ENCODE assay signal across 7 mouse cellular contexts in genomic region chr1:192834361-192835210, GRCm38 (mm10). TPM values are rescaled to one million over a fixed set of nuclear protein-coding genes. Genes with fewer than 3 reads are reported as not detected.
DNase-seq lines count a peak whose midpoint lies in the region; ATAC-seq and TF ChIP-seq lines count a peak whose summit lies in the region.

No protein-coding gene starts in this region.

- intact Hi-C loops in left cerebral cortex, postnatal 14 days (cut with DNase I), result loop anchor here (2.0 kb wide), 1 partner anchor 20 kb away; the partner anchor contains the start of gene Sertad4

- peak overlapping the region; percentile 92 for H3K27ac ChIP-seq in forebrain, embryonic 14.5 days (ENCODE audit: low read depth, low read length)
- H3K27ac ChIP-seq in hindbrain, postnatal 0 days, result peak overlapping the region; percentile 81
- H3K27ac ChIP-seq in midbrain, embryonic 11.5 days (ENCODE audit: low read depth, low read length), result peak overlapping the region; percentile 82
- H3K27ac ChIP-seq in stomach, postnatal 0 days (replicated peaks), result peak overlapping the region; percentile 69

- H3K36me3 ChIP-seq in forebrain, embryonic 14.5 days (ENCODE audit: control insufficient read depth, insufficient read depth, low read length), result no peaks in the 10 kb centered on the region
- H3K36me3 ChIP-seq in hindbrain, postnatal 0 days (ENCODE audit: insufficient read depth, low read length), result no peaks in the 10 kb centered on the region
- no peaks in the 10 kb centered on the region for H3K36me3 ChIP-seq in midbrain, embryonic 11.5 days (ENCODE audit: control insufficient read depth, insufficient read depth, low read length)
- no peaks in the 10 kb centered on the region for H3K36me3 ChIP-seq in stomach, postnatal 0 days (ENCODE audit: control insufficient read depth, insufficient read depth, low read length)

- H3K4me3 ChIP-seq in forebrain, embryonic 14.5 days (ENCODE audit: low read depth, low read length), result peak overlapping the region; percentile 38
- H3K4me3 ChIP-seq in hindbrain, postnatal 0 days (ENCODE audit: low read length), result peak overlapping the region; percentile 38
- H3K4me3 ChIP-seq in midbrain, embryonic 11.5 days (ENCODE audit: low read depth, low read length), result peak overlapping the region; percentile 29
- H3K4me3 ChIP-seq in stomach, postnatal 0 days (ENCODE audit: low read depth, low read length), result peak overlapping the region; percentile 43

- TF ChIP-seq CTCF in hindbrain, postnatal 0 days (IDR thresholded peaks at IDR 0.05; ENCODE audit: low read depth), result peak; percentile 30
- TF ChIP-seq CTCF in stomach, postnatal 0 days (IDR thresholded peaks at IDR 0.05; ENCODE audit: low read depth), result peak; percentile 12; the same call in 1 of the 2 replicates

- H3K9me3 ChIP-seq in forebrain, embryonic 14.5 days (replicated peaks; ENCODE audit: control insufficient read depth, low read length), result no peaks in the 10 kb centered on the region
- no peaks in the 10 kb centered on the region for H3K9me3 ChIP-seq in hindbrain, postnatal 0 days (ENCODE audit: low read length)
- no peaks in the 10 kb centered on the region for H3K9me3 ChIP-seq in midbrain, embryonic 11.5 days (ENCODE audit: control insufficient read depth, low read length)
- no peaks in the 10 kb centered on the region for H3K9me3 ChIP-seq in stomach, postnatal 0 days (ENCODE audit: control insufficient read depth, low read length)

- ATAC-seq in cerebellum, adult (ENCODE audit: insufficient number of reproducible peaks, low FRiP score, low TSS enrichment), result peak; percentile 76
- peak; percentile 96 for ATAC-seq in forebrain, embryonic 14.5 days
- ATAC-seq in hindbrain, postnatal 0 days, result peak; percentile 88
- ATAC-seq in midbrain, embryonic 11.5 days (ENCODE audit: low FRiP score), result peak; percentile 95
- peak; percentile 67 for ATAC-seq in stomach, postnatal 0 days (ENCODE audit: low FRiP score, low TSS enrichment)

- TF ChIP-seq EP300 in stomach, postnatal 0 days (optimal IDR thresholded peaks at IDR 0.05), result no peak

- H3K9ac ChIP-seq in forebrain, embryonic 14.5 days (ENCODE audit: low read length), result peak overlapping the region; percentile 72
- H3K9ac ChIP-seq in hindbrain, postnatal 0 days (replicated peaks; ENCODE audit: low read length), result peak overlapping the region; percentile 52
- H3K9ac ChIP-seq in midbrain, embryonic 11.5 days (ENCODE audit: low read length), result peak overlapping the region; percentile 68
- H3K9ac ChIP-seq in stomach, postnatal 0 days (ENCODE audit: low read length), result peak overlapping the region; percentile 50

- H3K27me3 ChIP-seq in forebrain, embryonic 14.5 days (replicated peaks; ENCODE audit: control insufficient read depth, insufficient read depth, low read length), result no peaks in the 10 kb centered on the region
- H3K27me3 ChIP-seq in hindbrain, postnatal 0 days (ENCODE audit: insufficient read depth, low read length), result no peaks in the 10 kb centered on the region
- H3K27me3 ChIP-seq in midbrain, embryonic 11.5 days (ENCODE audit: control insufficient read depth, insufficient read depth, low read length), result peaks cover 21% of the 10 kb centered on the region
- no peaks in the 10 kb centered on the region for H3K27me3 ChIP-seq in stomach, postnatal 0 days (ENCODE audit: control insufficient read depth, insufficient read depth, low read length)

- H3K4me1 ChIP-seq in forebrain, embryonic 14.5 days (ENCODE audit: control insufficient read depth, insufficient read depth, low read length), result peaks cover 23% of the 10 kb centered on the region
- peaks cover 11% of the 10 kb centered on the region for H3K4me1 ChIP-seq in hindbrain, postnatal 0 days (ENCODE audit: insufficient read depth, low read length)
- H3K4me1 ChIP-seq in midbrain, embryonic 11.5 days (ENCODE audit: control insufficient read depth, insufficient read depth, low read length), result peaks cover 29% of the 10 kb centered on the region
- H3K4me1 ChIP-seq in stomach, postnatal 0 days (replicated peaks; ENCODE audit: control insufficient read depth, insufficient read depth), result no peaks in the 10 kb centered on the region

- peak overlapping the region; percentile 54 for H3K4me2 ChIP-seq in forebrain, embryonic 14.5 days (ENCODE audit: low read length)
- H3K4me2 ChIP-seq in hindbrain, postnatal 0 days (ENCODE audit: low read depth, low read length), result peak overlapping the region; percentile 60
- peak overlapping the region; percentile 60 for H3K4me2 ChIP-seq in midbrain, embryonic 11.5 days
- peak overlapping the region; percentile 94 for H3K4me2 ChIP-seq in stomach, postnatal 0 days (replicated peaks; ENCODE audit: low read depth)

- under 1% methylated on average over 62 of the region's 63 CpGs for WGBS in forebrain, embryonic 14.5 days
- WGBS in hindbrain, postnatal 0 days, result 2% methylated on average over 61 of the region's 63 CpGs
- under 1% methylated on average over 61 of the region's 63 CpGs for WGBS in midbrain, embryonic 11.5 days
- 6% methylated on average over 49 of the region's 63 CpGs for WGBS in stomach, postnatal 0 days

- peak; percentile 59 for DNase-seq in R1 (ENCODE audit: low read depth, low spot score)
- DNase-seq in forebrain, embryonic 14.5 days (ENCODE audit: low spot score), result peak; percentile 92
- peak; percentile 83 for DNase-seq in hindbrain, postnatal 0 days (ENCODE audit: low spot score)
- peak; percentile 65 to 69 for DNase-seq in left cerebral cortex, postnatal 14 days (ENCODE audit: low spot score in 2 of 2)
- DNase-seq in midbrain, embryonic 11.5 days (ENCODE audit: low spot score, missing footprints), result peak; percentile 98
- peak; percentile 73 for DNase-seq in stomach, postnatal 0 days (ENCODE audit: low spot score)

RNA-seq across cellular contexts. Expression of gene Sertad4, which starts 21.0 kb away (rescaled TPM):
- 20.8 and 26.2 TPM in 2 replicates for polyA plus RNA-seq in forebrain, embryonic 14.5 days (2014; fragmentation: Nextera tagmentation; extraction: Ambion mirVana)
- total RNA-seq in hindbrain, postnatal 0 days (2014; rRNA removed), result 5.3 and 5.4 TPM in 2 replicates
- 13.2 and 14.2 TPM in 2 replicates for polyA plus RNA-seq in hindbrain, postnatal 0 days (2015; fragmentation: Nextera tagmentation; extraction: Ambion mirVana)
- total RNA-seq in left cerebral cortex, postnatal 14 days (2021), result 10 to 100 TPM; 19.0 to 21.4 TPM
- 14.3 and 14.9 TPM in 2 replicates for polyA plus RNA-seq in midbrain, embryonic 11.5 days (2014; fragmentation: Nextera tagmentation; extraction: Ambion mirVana)
- 5.7 and 6.6 TPM in 2 replicates for polyA plus RNA-seq in stomach, postnatal 0 days (2015; fragmentation: Nextera tagmentation; extraction: Ambion mirVana)

Comparison
In these comparisons a context has a peak if more than half of its experiments do, and no peak if none do; other contexts are left out.
1. Peak in every context shown above with its lines: DNase-seq, ATAC-seq, H3K4me3 ChIP-seq and H3K27ac ChIP-seq.